Mouse (Mus musculus): Measurements from ENCODE around the gene Wdpcp. TPM values are rescaled to one million over a fixed set of nuclear protein-coding genes. Genes with fewer than 3 reads are reported as not detected.

The Wdpcp gene
- polyA plus RNA-seq, 1 experiment from 2014 or later: 9.3 TPM

DNA sequence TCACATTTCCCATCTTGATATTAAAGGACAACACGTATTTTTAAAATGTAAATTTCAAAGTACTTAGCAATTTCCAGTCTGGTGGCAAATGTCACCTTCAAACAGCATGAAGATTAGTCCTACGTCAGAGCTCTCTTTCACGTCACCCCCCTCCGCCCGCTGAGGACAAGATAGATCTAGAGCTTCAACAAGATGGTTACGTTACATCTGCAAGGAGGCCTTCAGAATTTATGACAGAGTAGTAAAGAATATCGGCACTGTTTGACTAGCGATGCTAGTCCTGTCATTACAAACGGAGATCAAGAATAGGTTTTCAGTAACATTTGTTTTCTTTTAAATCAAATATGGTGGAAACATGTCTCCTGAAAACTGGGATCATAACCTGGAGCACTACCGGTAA, 1.1 kb upstream of the Wdpcp start:
- Histone ChIP-seq H3K4me2 (replicated peaks) (peak overlapping the region; percentile 68), H3K36me3 (peaks cover 5% of the 10 kb centered on the region; the same call in 1 of the 2 replicates), H3K27me3 (no peaks in the 10 kb centered on the region), H3K4me1 (peaks cover 35% of the 10 kb centered on the region), H3K27ac (no peak overlapping the region), H3K9me3 (no peaks in the 10 kb centered on the region), H3K4me3 (peak overlapping the region; percentile 80), H3K9ac (peak overlapping the region; percentile 80)
- no peak for ATAC-seq (ENCODE audit: low FRiP score, low read depth)
- WGBS: 10% methylated on average over 10 of the region's 10 CpGs

- Histone ChIP-seq H3K27ac (no peak overlapping the region), H3K27me3 (no peaks in the 10 kb centered on the region), H3K4me2 (replicated peaks) (no peak overlapping the region), H3K36me3 (no peaks in the 10 kb centered on the region), H3K9ac (no peak overlapping the region), H3K4me1 (no peaks in the 10 kb centered on the region), H3K9me3 (no peaks in the 10 kb centered on the region), H3K4me3 (no peak overlapping the region)
- whole genome bisulfite sequencing: 73% methylated on average over 7 of the region's 7 CpGs
- ATAC-seq (ENCODE audit: low FRiP score, low read depth): no peak
Observed at GRCm38 (mm10) chr11:21581472-21581871, 9.4 kb downstream of the Wdpcp start.

DNA sequence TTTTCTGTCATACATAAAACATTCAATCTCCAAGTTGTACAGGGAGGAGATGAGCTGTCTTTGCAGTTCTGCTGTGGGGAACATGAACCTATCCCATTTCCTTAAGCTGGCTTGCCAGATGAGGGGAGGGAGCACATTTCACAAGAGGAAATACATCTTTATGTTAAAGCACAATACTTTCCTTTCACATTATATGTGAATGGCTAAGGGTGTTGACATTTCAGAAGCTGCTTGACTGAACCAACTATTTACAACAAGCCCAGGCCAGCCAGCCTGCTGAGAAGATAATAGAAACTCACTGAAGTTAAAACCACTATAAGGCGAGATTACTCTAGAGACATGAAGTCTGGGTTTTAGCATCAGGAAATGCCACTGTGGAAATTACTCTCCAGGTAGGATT, 11.3 kb downstream of the Wdpcp start:
- no peak overlapping the region for H3K27ac ChIP-seq
- no peaks in the 10 kb centered on the region for H3K36me3 ChIP-seq
- 26% methylated on average over 1 of the region's 1 CpGs for WGBS
- no peak overlapping the region for H3K4me3 ChIP-seq
- H3K4me2 ChIP-seq (replicated peaks): no peak overlapping the region
- ATAC-seq (ENCODE audit: low FRiP score, low read depth): no peak
- no peaks in the 10 kb centered on the region for H3K9me3 ChIP-seq
- no peaks in the 10 kb centered on the region for H3K4me1 ChIP-seq
- no peak overlapping the region for H3K9ac ChIP-seq
- no peaks in the 10 kb centered on the region for H3K27me3 ChIP-seq

DNA sequence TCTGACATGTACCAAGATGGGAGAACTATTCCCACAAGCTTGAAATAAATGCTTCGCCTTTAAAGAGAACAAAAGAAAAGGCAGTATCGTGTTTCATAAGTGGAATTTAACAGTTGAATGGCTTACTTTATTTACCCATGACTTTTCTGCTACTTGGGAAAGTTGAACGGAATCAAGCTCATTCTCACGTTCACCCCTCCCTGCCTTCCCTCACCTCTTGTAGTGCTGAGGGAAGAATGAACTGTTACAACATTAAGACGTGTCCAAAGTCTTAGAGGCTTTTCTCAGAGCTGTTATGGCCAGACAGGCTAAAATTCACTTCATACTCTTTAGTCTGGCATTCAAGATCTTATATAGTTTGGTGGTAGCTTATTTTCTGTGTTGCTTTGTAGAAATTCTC, 30.5 kb downstream of the Wdpcp start:
- 50% methylated on average over 5 of the region's 5 CpGs for WGBS
- H3K4me3 ChIP-seq: no peak overlapping the region
- ATAC-seq (ENCODE audit: low FRiP score, low read depth): no peak

GRCm38 (mm10) chr11:21615915-21616314, 43.9 kb downstream of the Wdpcp start:
- ATAC-seq (ENCODE audit: low FRiP score, low read depth): no peak
- H3K27ac ChIP-seq: no peak overlapping the region
- no peak overlapping the region for H3K9ac ChIP-seq
- no peaks in the 10 kb centered on the region for H3K27me3 ChIP-seq
- H3K9me3 ChIP-seq: no peaks in the 10 kb centered on the region
- H3K4me2 ChIP-seq (replicated peaks): no peak overlapping the region
- no peak overlapping the region for H3K4me3 ChIP-seq
- no peaks in the 10 kb centered on the region for H3K4me1 ChIP-seq
- no peaks in the 10 kb centered on the region for H3K36me3 ChIP-seq

More for the DNA sequence above, 30.5 kb downstream of the Wdpcp start:
- no peaks in the 10 kb centered on the region; the same call in 1 of the 2 replicates for H3K9me3 ChIP-seq
- no peak overlapping the region for H3K9ac ChIP-seq
- H3K4me1 ChIP-seq: no peaks in the 10 kb centered on the region
- H3K27me3 ChIP-seq: no peaks in the 10 kb centered on the region
- no peak overlapping the region for H3K4me2 ChIP-seq (replicated peaks)
- no peaks in the 10 kb centered on the region for H3K36me3 ChIP-seq
- H3K27ac ChIP-seq: no peak overlapping the region

- ATAC-seq (ENCODE audit: low FRiP score, low read depth): no peak
- H3K27ac ChIP-seq: no peak overlapping the region
- 67% methylated on average over 9 of the region's 9 CpGs for WGBS
- H3K27me3 ChIP-seq: no peaks in the 10 kb centered on the region
- H3K9me3 ChIP-seq: no peaks in the 10 kb centered on the region
- H3K4me2 ChIP-seq (replicated peaks): no peak overlapping the region
- H3K36me3 ChIP-seq: no peaks in the 10 kb centered on the region
- H3K4me1 ChIP-seq: no peaks in the 10 kb centered on the region
- no peak overlapping the region for H3K9ac ChIP-seq
- H3K4me3 ChIP-seq: no peak overlapping the region
Observed at GRCm38 (mm10) chr11:21634171-21634907, 62.3 kb downstream of the Wdpcp start.

- no peak overlapping the region for H3K4me2 ChIP-seq (replicated peaks)
- 24% methylated on average over 5 of the region's 5 CpGs for WGBS
- H3K27me3 ChIP-seq: no peaks in the 10 kb centered on the region
- no peaks in the 10 kb centered on the region for H3K9me3 ChIP-seq
- no peaks in the 10 kb centered on the region for H3K36me3 ChIP-seq
- no peak overlapping the region for H3K27ac ChIP-seq
- ATAC-seq (ENCODE audit: low FRiP score, low read depth): no peak
- no peaks in the 10 kb centered on the region for H3K4me1 ChIP-seq
- H3K4me3 ChIP-seq: no peak overlapping the region
- no peak overlapping the region for H3K9ac ChIP-seq
Observed at GRCm38 (mm10) chr11:21638341-21638740, 66.3 kb downstream of the Wdpcp start.

DNA sequence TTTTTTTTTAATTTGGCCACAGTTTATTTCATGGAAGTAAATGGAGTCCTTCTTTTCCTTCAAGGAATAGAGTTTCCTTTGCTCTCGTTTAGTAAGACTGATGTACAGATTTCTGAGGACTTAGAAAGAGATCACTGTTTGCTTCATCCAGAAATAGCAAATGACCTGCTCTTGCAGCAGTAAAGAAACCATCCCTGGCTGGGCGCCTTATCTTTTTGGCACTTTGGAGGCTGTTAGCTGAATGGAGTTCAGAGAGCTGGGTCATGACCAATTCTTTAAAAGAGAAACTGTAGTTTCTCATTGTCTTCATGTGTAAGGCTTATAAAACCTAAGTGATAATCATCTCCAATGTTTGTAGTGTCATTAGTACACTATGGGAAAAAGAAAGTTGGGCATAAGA, 67.5 kb downstream of the Wdpcp start:
- H3K27me3 ChIP-seq: no peaks in the 10 kb centered on the region
- H3K4me3 ChIP-seq: no peak overlapping the region
- WGBS: 59% methylated on average over 2 of the region's 2 CpGs
- H3K36me3 ChIP-seq: no peaks in the 10 kb centered on the region
- H3K9ac ChIP-seq: no peak overlapping the region
- no peak overlapping the region for H3K27ac ChIP-seq
- no peak overlapping the region for H3K4me2 ChIP-seq (replicated peaks)
- no peaks in the 10 kb centered on the region for H3K9me3 ChIP-seq
- no peaks in the 10 kb centered on the region for H3K4me1 ChIP-seq
- no peak for ATAC-seq (ENCODE audit: low FRiP score, low read depth)

- ATAC-seq (ENCODE audit: low FRiP score, low read depth): no peak
- no peak overlapping the region for H3K4me2 ChIP-seq (replicated peaks)
- H3K4me1 ChIP-seq: peaks cover 3% of the 10 kb centered on the region; the same call in 1 of the 2 replicates
- H3K9me3 ChIP-seq: no peaks in the 10 kb centered on the region
- 68% methylated on average over 4 of the region's 4 CpGs for WGBS
- H3K27me3 ChIP-seq: no peaks in the 10 kb centered on the region
- H3K4me3 ChIP-seq: no peak overlapping the region
- no peak overlapping the region for H3K9ac ChIP-seq
- no peak overlapping the region for H3K27ac ChIP-seq
- H3K36me3 ChIP-seq: no peaks in the 10 kb centered on the region
Observed at GRCm38 (mm10) chr11:21644231-21644630, 72.2 kb downstream of the Wdpcp start.

GRCm38 (mm10) chr11:21646136-21646535, 74.1 kb downstream of the Wdpcp start:
- H3K9me3 ChIP-seq: no peaks in the 10 kb centered on the region
- H3K27ac ChIP-seq: no peak overlapping the region
- no peaks in the 10 kb centered on the region for H3K27me3 ChIP-seq
- no peaks in the 10 kb centered on the region for H3K36me3 ChIP-seq
- no peak for ATAC-seq (ENCODE audit: low FRiP score, low read depth)
- WGBS: 75% methylated on average over 3 of the region's 3 CpGs
- no peak overlapping the region for H3K4me2 ChIP-seq (replicated peaks)
- peaks cover 3% of the 10 kb centered on the region; the same call in 1 of the 2 replicates for H3K4me1 ChIP-seq
- no peak overlapping the region for H3K9ac ChIP-seq
- H3K4me3 ChIP-seq: no peak overlapping the region

DNA sequence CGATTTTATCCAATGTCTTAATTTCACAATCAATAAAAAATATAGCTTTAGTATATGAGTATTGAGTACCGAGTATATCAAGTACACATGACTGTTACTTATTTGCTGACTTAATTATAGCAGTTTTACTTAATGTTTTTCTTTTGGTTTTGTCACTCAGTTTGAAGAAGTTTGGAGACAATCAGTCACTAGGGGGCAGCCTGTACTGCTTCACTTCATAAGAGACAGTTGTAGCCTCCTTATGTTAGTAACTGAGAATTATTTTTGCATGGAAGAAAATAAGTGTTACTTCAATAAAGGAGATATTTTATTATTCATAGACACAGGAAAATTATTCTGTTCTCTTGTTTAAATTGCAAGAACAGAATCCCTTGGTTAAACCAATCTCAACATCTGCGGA, 87.0 kb downstream of the Wdpcp start:
- no peak overlapping the region for H3K9ac ChIP-seq
- no peak for ATAC-seq (ENCODE audit: low FRiP score, low read depth)

GRCm38 (mm10) chr11:21677034-21677433, 105.0 kb downstream of the Wdpcp start:
- Histone ChIP-seq H3K4me1 (no peaks in the 10 kb centered on the region), H3K9me3 (no peaks in the 10 kb centered on the region), H3K36me3 (no peaks in the 10 kb centered on the region), H3K4me2 (replicated peaks) (no peak overlapping the region), H3K27me3 (no peaks in the 10 kb centered on the region), H3K4me3 (no peak overlapping the region), H3K9ac (no peak overlapping the region), H3K27ac (no peak overlapping the region)
- 71% methylated on average over 2 of the region's 2 CpGs for WGBS
- ATAC-seq (ENCODE audit: low FRiP score, low read depth): no peak

More for the DNA sequence above, 87.0 kb downstream of the Wdpcp start:
- no peak overlapping the region for H3K27ac ChIP-seq
- H3K4me2 ChIP-seq (replicated peaks): no peak overlapping the region
- no peaks in the 10 kb centered on the region for H3K36me3 ChIP-seq
- H3K27me3 ChIP-seq: no peaks in the 10 kb centered on the region
- 73% methylated on average over 3 of the region's 3 CpGs for WGBS
- H3K9me3 ChIP-seq: no peaks in the 10 kb centered on the region
- H3K4me1 ChIP-seq: no peaks in the 10 kb centered on the region
- no peak overlapping the region for H3K4me3 ChIP-seq

DNA sequence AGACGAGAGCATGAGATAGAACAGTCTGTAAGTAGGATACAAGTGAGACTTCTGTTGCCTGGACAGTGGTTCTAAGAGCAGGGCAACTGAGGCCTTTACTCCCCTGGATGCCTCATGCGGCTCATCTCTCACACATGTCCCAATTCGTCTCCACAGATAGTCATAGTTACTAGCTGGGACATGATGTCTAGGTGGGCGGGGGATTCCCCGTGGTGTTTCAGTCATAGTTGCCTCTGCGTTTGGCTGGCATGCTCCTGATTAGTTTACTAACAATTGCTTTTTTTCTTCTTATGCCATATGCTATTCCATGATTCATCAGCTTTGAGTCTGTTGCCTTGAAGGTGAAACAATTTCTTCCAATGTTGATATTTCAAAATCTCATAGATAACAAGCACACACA, 116.4 kb downstream of the Wdpcp start:
- no peaks in the 10 kb centered on the region for H3K36me3 ChIP-seq
- H3K4me3 ChIP-seq: no peak overlapping the region
- no peaks in the 10 kb centered on the region for H3K4me1 ChIP-seq
- ATAC-seq (ENCODE audit: low FRiP score, low read depth): no peak
- no peaks in the 10 kb centered on the region for H3K9me3 ChIP-seq
- 79% methylated on average over 6 of the region's 6 CpGs for WGBS
- no peak overlapping the region for H3K4me2 ChIP-seq (replicated peaks)
- no peak overlapping the region for H3K27ac ChIP-seq
- no peaks in the 10 kb centered on the region for H3K27me3 ChIP-seq
- H3K9ac ChIP-seq: no peak overlapping the region

Measured in limb, embryonic 13.5 days (tissue).